Mouse (Mus musculus) heart, embryonic 13.5 days (tissue): ENCODE results near the gene Nlrp9c. TPM values are rescaled to one million over a fixed set of nuclear protein-coding genes. Genes with fewer than 3 reads are reported as not detected.
"Not testable (repeated sequence)": the region's sequence is repeated elsewhere in the genome, so short reads cannot be mapped to it uniquely, and the experiment has no call there.

Experiments
- ATAC-seq: fragments of 200-750 bp; cut with Nextera tagmentation; 2 replicates; pipeline ENCODE4 v1.8.0; 2017; ENCODE audit warnings: moderate TSS enrichment; ENCODE audit not compliant: insufficient number of reproducible peaks, low FRiP score, low TSS enrichment; ENCODE audit errors: extremely low read depth
- H3K27ac ChIP-seq: fragments of 300-500 bp; sonication (generic); replicated peaks from 2 replicates; pipeline ENCODE4 v1.5.1; 2015; ENCODE audit warnings: moderate library complexity, mild to moderate bottlenecking, inconsistent platforms
- H3K27me3 ChIP-seq: fragments of 300-500 bp; sonication (generic); replicated peaks from 2 replicates; pipeline ENCODE4 v1.6.1; 2015; ENCODE audit warnings: mild to moderate bottlenecking, inconsistent platforms
- H3K36me3 ChIP-seq: fragments of 300-500 bp; sonication (generic); 2 replicates; pipeline ENCODE4 v1.6.1; 2015; ENCODE audit warnings: mild to moderate bottlenecking, inconsistent platforms
- H3K4me1 ChIP-seq: fragments of 300-500 bp; sonication (generic); 2 replicates; pipeline ENCODE4 v1.6.1; 2015; ENCODE audit warnings: inconsistent platforms
- H3K4me2 ChIP-seq: fragments of 300-500 bp; sonication (generic); 2 replicates; pipeline ENCODE4 v1.6.1; 2015; ENCODE audit warnings: inconsistent platforms, mild to moderate bottlenecking, moderate library complexity
- H3K4me3 ChIP-seq: fragments of 300-500 bp; sonication (generic); 2 replicates; pipeline ENCODE4 v1.5.1; 2015; ENCODE audit warnings: moderate library complexity, mild to moderate bottlenecking, inconsistent platforms
- H3K9ac ChIP-seq: fragments of 300-500 bp; sonication (generic); 2 replicates; pipeline ENCODE4 v1.6.1; 2015; ENCODE audit warnings: inconsistent platforms, mild to moderate bottlenecking, moderate library complexity
- H3K9me3 ChIP-seq: fragments of 300-500 bp; sonication (generic); 2 replicates; pipeline ENCODE4 v1.6.1; 2016; ENCODE audit warnings: inconsistent platforms
- WGBS: fragments of 180-500 bp; shearing (Covaris S2); methylation state at CpG from one replicate; pipeline ENCODE4 v1.1.7; 2015; ENCODE audit warnings: mixed read lengths; 5-methylcytosine and 5-hydroxymethylcytosine counted together
- polyA plus RNA-seq: library from polyadenylated mRNA; unstranded; fragments of >200 nt; fragmentation: Nextera tagmentation; extraction: Ambion mirVana; gene quantifications from 2 replicates; pipeline ENCODE4 v1.2.1, GENCODE M21; 2015

The Nlrp9c gene
- polyA plus RNA-seq, 1 experiment from 2014 or later = not detected

DNA sequence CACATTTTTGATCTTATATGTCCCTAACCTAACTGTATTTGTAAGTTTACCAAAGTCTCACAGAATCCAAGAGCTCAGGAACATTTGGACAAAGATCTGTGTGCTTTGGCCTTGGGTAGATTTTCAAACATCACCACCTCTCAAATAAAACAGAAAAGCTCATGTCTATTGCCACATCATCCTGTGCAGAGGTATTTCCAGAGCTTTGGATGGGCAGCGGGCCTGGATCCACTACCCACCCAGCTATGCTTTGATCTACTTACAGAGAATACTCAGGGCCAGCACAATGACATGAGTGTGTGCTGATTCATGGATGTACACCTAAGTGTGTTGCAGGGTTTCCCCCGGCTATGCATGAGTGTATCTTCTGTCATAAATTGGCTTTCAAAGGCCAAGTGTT, 88.3 kb downstream of the Nlrp9c start:
- H3K27ac ChIP-seq, ATAC-seq, H3K27me3 ChIP-seq, H3K4me3 ChIP-seq, H3K4me2 ChIP-seq, H3K4me1 ChIP-seq, H3K9me3 ChIP-seq, H3K9ac ChIP-seq, H3K36me3 ChIP-seq: not testable (repeated sequence)
- WGBS = 69% methylated on average over 2 of the region's 2 CpGs

- not testable (repeated sequence) for H3K27me3 ChIP-seq, H3K4me1 ChIP-seq, ATAC-seq, H3K9me3 ChIP-seq, H3K4me2 ChIP-seq, H3K4me3 ChIP-seq, H3K27ac ChIP-seq, H3K36me3 ChIP-seq, H3K9ac ChIP-seq
- WGBS = 77% methylated on average over 4 of the region's 4 CpGs
Observed at GRCm38 (mm10) chr7:26311786-26312185, 91.7 kb downstream of the Nlrp9c start.

- not testable (repeated sequence) for H3K9me3 ChIP-seq, H3K4me1 ChIP-seq, ATAC-seq, H3K27me3 ChIP-seq, H3K36me3 ChIP-seq, H3K27ac ChIP-seq, H3K4me3 ChIP-seq, H3K9ac ChIP-seq, H3K4me2 ChIP-seq
- 54% methylated on average over 2 of the region's 2 CpGs for WGBS
Observed at GRCm38 (mm10) chr7:26306926-26307325, 96.6 kb downstream of the Nlrp9c start, which contains the start of gene Cyp2a4. Gene Cyp2a4 (plus strand): TSS chr7:26307169.

DNA sequence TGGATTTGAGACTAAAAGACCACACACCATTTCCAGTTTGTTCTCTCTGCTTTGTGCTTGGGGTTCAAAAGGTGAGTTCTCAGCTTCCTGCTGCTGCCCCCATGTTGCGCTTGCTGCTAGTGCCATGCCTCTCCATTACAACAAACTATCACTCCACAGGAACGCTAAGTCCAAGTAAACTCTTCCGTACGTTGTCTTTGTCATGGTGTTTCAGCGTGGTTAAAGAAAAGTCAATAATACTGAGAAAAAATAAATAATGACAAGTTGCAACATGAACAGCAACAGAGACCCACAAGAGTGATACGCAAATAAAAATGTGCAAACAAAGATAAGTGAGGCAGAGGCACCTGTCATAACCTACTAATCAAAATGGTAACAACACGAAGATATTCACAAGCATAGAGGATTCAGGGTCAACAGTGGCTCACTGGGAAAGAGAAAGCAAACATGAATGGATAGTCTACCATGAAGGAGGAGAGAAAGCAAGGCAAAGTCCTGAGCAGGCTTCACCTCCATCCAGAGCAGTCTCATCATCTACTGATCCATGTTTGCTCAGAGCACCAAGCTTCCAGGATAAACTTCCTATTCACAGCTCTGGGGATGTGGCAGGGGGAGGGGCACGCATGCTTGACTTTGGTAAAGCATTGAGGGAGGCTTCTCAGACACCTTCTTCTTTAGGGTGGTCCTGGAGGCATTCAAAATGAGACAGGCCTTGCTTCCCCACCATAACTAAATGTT, 99.9 kb downstream of the Nlrp9c start:
- 71% methylated on average over 8 of the region's 8 CpGs for WGBS
- not testable (repeated sequence) for H3K36me3 ChIP-seq, H3K27ac ChIP-seq, H3K4me2 ChIP-seq, H3K27me3 ChIP-seq, H3K9ac ChIP-seq, H3K4me3 ChIP-seq, ATAC-seq, H3K9me3 ChIP-seq, H3K4me1 ChIP-seq

Other genes starting within 250 kb of the Nlrp9c start
- not detected in 2 replicates for gene Cyp2b9, start 230.3 kb downstream of the Nlrp9c start, polyA plus RNA-seq
- not detected in 2 replicates for gene Vmn1r184, start 143.4 kb downstream of the Nlrp9c start, polyA plus RNA-seq
- not detected in 2 replicates for gene Cyp2a4, start 96.5 kb downstream of the Nlrp9c start, polyA plus RNA-seq
- gene Nlrp4a, start 31.4 kb upstream of the Nlrp9c start, polyA plus RNA-seq = not detected in 2 replicates
- not detected in 2 replicates for gene Nlrp9a, start 131.3 kb upstream of the Nlrp9c start, polyA plus RNA-seq
- not detected in 2 replicates for gene Vmn1r185, start 214.8 kb upstream of the Nlrp9c start, polyA plus RNA-seq